In the genomic region with DNA sequence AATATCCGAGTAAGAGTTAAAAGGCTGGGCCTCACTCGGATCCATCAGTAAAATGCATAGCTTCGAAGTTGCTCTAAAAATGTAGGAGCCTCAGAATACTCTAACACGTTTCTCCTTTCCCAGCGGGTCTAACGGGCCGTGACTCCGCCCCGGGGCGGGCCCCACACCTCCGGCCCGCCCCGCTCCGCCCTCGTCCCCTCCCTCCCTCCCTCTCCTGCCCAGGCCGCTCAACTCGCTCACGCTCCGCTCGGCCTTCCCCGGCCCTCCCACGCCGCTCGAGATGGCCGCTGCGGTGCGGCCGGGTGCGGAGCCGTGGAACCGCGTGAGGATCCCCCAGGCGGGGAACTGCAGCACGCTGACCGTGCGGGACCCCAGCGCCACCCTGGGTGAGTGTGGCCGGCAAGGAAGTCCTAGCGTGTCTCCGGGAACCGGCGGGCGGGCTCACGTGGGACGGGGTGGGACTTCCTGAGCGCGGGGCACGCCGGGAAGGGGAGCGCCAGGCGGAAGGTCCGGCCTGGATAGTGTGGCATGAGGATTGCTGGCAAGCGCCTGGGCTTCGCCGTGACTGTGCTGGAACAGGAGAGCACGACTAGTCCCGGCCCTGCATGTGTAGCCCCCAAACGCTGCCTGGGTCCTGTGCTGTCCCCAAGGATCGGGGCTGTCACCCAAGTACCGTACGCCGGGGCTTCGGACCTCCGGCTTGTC, we compare ENCODE assay signal across 8 mouse cellular contexts. TPM values are rescaled to one million over a fixed set of nuclear protein-coding genes. Genes with fewer than 3 reads are reported as not detected.
A peak's percentile ranks its signal among the peaks of the same experiment; 100 is the strongest.
DNase-seq lines count a peak whose midpoint lies in the region; ATAC-seq and TF ChIP-seq lines count a peak whose summit lies in the region.

A gene (plus strand): TSS at position 219 of the 705 bp plus-strand sequence.

- peak; percentile 86 for DNase-seq in c-Kit-positive CD71-positive TER-119-positive erythroid progenitor cells, embryonic 14.5 days (ENCODE audit: low spot score)
- DNase-seq in heart, postnatal 10 days = peak; percentile 97
- DNase-seq in layer of hippocampus, adult 11-12 months (ENCODE audit: low spot score) = peak; percentile 94
- DNase-seq in lung, adult 18-20 months = peak; percentile 95
- DNase-seq in testis, postnatal 14 days (ENCODE audit: low spot score) = peak; percentile 93

- peaks cover 45% of the 10 kb centered on the region for H3K36me3 ChIP-seq in E14TG2a.4 (ENCODE audit: insufficient read depth, low read length)
- peaks cover 17% of the 10 kb centered on the region for H3K36me3 ChIP-seq in forebrain, embryonic 13.5 days (ENCODE audit: poor library complexity, severe bottlenecking)
- peaks cover 14% of the 10 kb centered on the region; the same call in 1 of the 2 replicates for H3K36me3 ChIP-seq in neural tube, embryonic 15.5 days

- H3K27ac ChIP-seq in forebrain, embryonic 13.5 days = peak within 1 kb of the TSS; percentile 87
- H3K27ac ChIP-seq in neural tube, embryonic 15.5 days (replicated peaks) = peak within 1 kb of the TSS; percentile 96

- peak; percentile 97 for ATAC-seq in forebrain, embryonic 13.5 days
- peak; percentile 97 for ATAC-seq in neural tube, embryonic 15.5 days (ENCODE audit: low FRiP score)

- H3K4me3 ChIP-seq in E14TG2a.4 (replicated peaks; ENCODE audit: low read length) = peak within 1 kb of the TSS; percentile 94
- peak within 1 kb of the TSS; percentile 76 for H3K4me3 ChIP-seq in forebrain, embryonic 13.5 days
- peak within 1 kb of the TSS; percentile 87 for H3K4me3 ChIP-seq in neural tube, embryonic 15.5 days (replicated peaks)

- WGBS in forebrain, embryonic 13.5 days = under 1% methylated on average over 54 of the region's 64 CpGs
- WGBS in neural tube, embryonic 15.5 days = under 1% methylated on average over 64 of the region's 64 CpGs

- H3K4me2 ChIP-seq in forebrain, embryonic 13.5 days = peak within 1 kb of the TSS; percentile 74
- peak within 1 kb of the TSS; percentile 80 for H3K4me2 ChIP-seq in neural tube, embryonic 15.5 days

- TF ChIP-seq CTCF in E14TG2a.4 (conservative IDR thresholded peaks at IDR 0.05; ENCODE audit: low read length) = no peak

- H3K9ac ChIP-seq in forebrain, embryonic 13.5 days = peak within 1 kb of the TSS; percentile 80
- peak within 1 kb of the TSS; percentile 96 for H3K9ac ChIP-seq in neural tube, embryonic 15.5 days (replicated peaks)

- H3K9me3 ChIP-seq in E14TG2a.4 (ENCODE audit: low read length) = no peaks in the 10 kb centered on the region
- no peaks in the 10 kb centered on the region for H3K9me3 ChIP-seq in forebrain, embryonic 13.5 days (replicated peaks)
- no peaks in the 10 kb centered on the region for H3K9me3 ChIP-seq in neural tube, embryonic 15.5 days (replicated peaks)

- intact Hi-C loops in heart, postnatal 10 days (cut with DNase I) = loop anchor here (10.0 kb wide), 1 partner anchor 301 kb away; no protein-coding TSS in a partner anchor

- H3K4me1 ChIP-seq in E14TG2a.4 (replicated peaks; ENCODE audit: low read depth, low read length) = peaks cover 32% of the 10 kb centered on the region
- peaks cover 21% of the 10 kb centered on the region for H3K4me1 ChIP-seq in forebrain, embryonic 13.5 days
- H3K4me1 ChIP-seq in neural tube, embryonic 15.5 days = peaks cover 27% of the 10 kb centered on the region

- H3K27me3 ChIP-seq in E14TG2a.4 (ENCODE audit: insufficient read depth, low read length) = no peaks in the 10 kb centered on the region
- H3K27me3 ChIP-seq in forebrain, embryonic 13.5 days = no peaks in the 10 kb centered on the region
- H3K27me3 ChIP-seq in neural tube, embryonic 15.5 days (replicated peaks) = no peaks in the 10 kb centered on the region

RNA-seq across cellular contexts. Expression of the gene that starts here (rescaled TPM):
- polyA plus RNA-seq in forebrain, embryonic 13.5 days (2015; fragmentation: Nextera tagmentation; extraction: Ambion mirVana) = 6.6 and 7.4 TPM in 2 replicates
- 1 to 10 TPM; 5.4 to 5.9 TPM for total RNA-seq in heart, postnatal 10 days (2021)
- polyA plus RNA-seq in neural tube, embryonic 15.5 days (2015; fragmentation: Nextera tagmentation; extraction: Ambion mirVana) = 3.4 and 4.5 TPM in 2 replicates

Comparison
In these comparisons a context has a peak if more than half of its experiments do, and no peak if none do; other contexts are left out.
1. Peak in every context shown above with its lines: DNase-seq, ATAC-seq, H3K4me3 ChIP-seq and H3K27ac ChIP-seq.